Mouse (Mus musculus): ENCODE measurements around the gene H2-M5. TPM values are rescaled to one million over a fixed set of nuclear protein-coding genes. Genes with fewer than 3 reads are reported as not detected.
"Not testable (repeated sequence)": the region's sequence is repeated elsewhere in the genome, so short reads cannot be mapped to it uniquely, and the experiment has no call there.

The H2-M5 gene
- 0.08 and 0.09 TPM in 2 replicates for polyA plus RNA-seq (2014; fragmentation: Nextera tagmentation; extraction: Ambion mirVana)

- ATAC-seq (replicated peaks; ENCODE audit: low FRiP score) = no peak
- Histone ChIP-seq H3K27me3 (replicated peaks; ENCODE audit: control insufficient read depth, insufficient read depth, low read length) (peaks cover 27% of the 10 kb centered on the region), H3K27ac (ENCODE audit: low read depth, low read length) (no peak within 1 kb of the TSS), H3K36me3 (ENCODE audit: control insufficient read depth, insufficient read depth, low read length) (no peaks in the 10 kb centered on the region), H3K4me2 (0 out of 2 replicates have a peak within 1 kb of the TSS, but pooled peaks have one; percentile 12), H3K4me3 (ENCODE audit: low read depth, low read length) (no peak within 1 kb of the TSS), H3K9ac (ENCODE audit: low read depth, low read length) (no peak within 1 kb of the TSS), H3K9me3 (ENCODE audit: control insufficient read depth, low read length) (no peaks in the 10 kb centered on the region), H3K4me1 (replicated peaks; ENCODE audit: control insufficient read depth, insufficient read depth, low read length) (no peaks in the 10 kb centered on the region)
- DNase-seq (ENCODE audit: low spot score) = no peak
- WGBS = 30% methylated on average over 5 of the region's 5 CpGs
Measured at GRCm38 (mm10) chr17:36989437-36989836, at the start of gene H2-M5. Gene H2-M5 (minus strand): TSS chr17:36989537.

GRCm38 (mm10) chr17:37029162-37029561 is 39.8 kb upstream of the H2-M5 start:
- Histone ChIP-seq H3K27me3 (replicated peaks; ENCODE audit: control insufficient read depth, insufficient read depth, low read length) (no peaks in the 10 kb centered on the region), H3K4me3 (ENCODE audit: low read depth, low read length) (peak overlapping the region; percentile 51), H3K4me1 (replicated peaks; ENCODE audit: control insufficient read depth, insufficient read depth, low read length) (no peaks in the 10 kb centered on the region), H3K9ac (ENCODE audit: low read depth, low read length) (no peak overlapping the region), H3K36me3 (ENCODE audit: control insufficient read depth, insufficient read depth, low read length) (no peaks in the 10 kb centered on the region), H3K9me3 (ENCODE audit: control insufficient read depth, low read length) (no peaks in the 10 kb centered on the region), H3K4me2 (peak overlapping the region; percentile 56), H3K27ac (ENCODE audit: low read depth, low read length) (peak overlapping the region; percentile 64; the same call in 1 of the 2 replicates)
- 73% methylated on average over 8 of the region's 8 CpGs for WGBS
- DNase-seq (ENCODE audit: low spot score) (no peak), ATAC-seq (replicated peaks; ENCODE audit: low FRiP score) (no peak)

- Histone ChIP-seq H3K4me2 (peak overlapping the region; percentile 56), H3K36me3 (ENCODE audit: control insufficient read depth, insufficient read depth, low read length) (no peaks in the 10 kb centered on the region), H3K4me3 (ENCODE audit: low read depth, low read length) (peak overlapping the region; percentile 51), H3K9me3 (ENCODE audit: control insufficient read depth, low read length) (no peaks in the 10 kb centered on the region), H3K9ac (ENCODE audit: low read depth, low read length) (0 out of 2 replicates have a peak overlapping the region, but pooled peaks have one; percentile 4), H3K27me3 (replicated peaks; ENCODE audit: control insufficient read depth, insufficient read depth, low read length) (no peaks in the 10 kb centered on the region), H3K27ac (ENCODE audit: low read depth, low read length) (peak overlapping the region; percentile 64; the same call in 1 of the 2 replicates), H3K4me1 (replicated peaks; ENCODE audit: control insufficient read depth, insufficient read depth, low read length) (no peaks in the 10 kb centered on the region)
- ATAC-seq (replicated peaks; ENCODE audit: low FRiP score) = peak; percentile 95
- peak; percentile 87 for DNase-seq (ENCODE audit: low spot score)
- 1% methylated on average over 14 of the region's 14 CpGs for WGBS
Measured at GRCm38 (mm10) chr17:37028683-37029120, 39.4 kb upstream of the H2-M5 start.

- DNase-seq (ENCODE audit: low spot score) (no peak), ATAC-seq (replicated peaks; ENCODE audit: low FRiP score) (peak; percentile 12; the same call in 1 of the 2 replicates)
- H3K27me3 ChIP-seq (replicated peaks; ENCODE audit: control insufficient read depth, insufficient read depth, low read length) = no peaks in the 10 kb centered on the region
- H3K4me1 ChIP-seq (replicated peaks; ENCODE audit: control insufficient read depth, insufficient read depth, low read length) = no peaks in the 10 kb centered on the region
- 16% methylated on average over 10 of the region's 10 CpGs for WGBS
- H3K27ac ChIP-seq (ENCODE audit: low read depth, low read length) = peak overlapping the region; percentile 64; the same call in 1 of the 2 replicates
- H3K4me2 ChIP-seq = peak overlapping the region; percentile 56
- H3K9me3 ChIP-seq (ENCODE audit: control insufficient read depth, low read length) = no peaks in the 10 kb centered on the region
- H3K4me3 ChIP-seq (ENCODE audit: low read depth, low read length) = peak overlapping the region; percentile 51
- H3K9ac ChIP-seq (ENCODE audit: low read depth, low read length) = no peak overlapping the region
- no peaks in the 10 kb centered on the region for H3K36me3 ChIP-seq (ENCODE audit: control insufficient read depth, insufficient read depth, low read length)
Measured at GRCm38 (mm10) chr17:37028212-37028611, 38.9 kb upstream of the H2-M5 start.

- H3K4me3 ChIP-seq (ENCODE audit: low read depth, low read length) = no peak overlapping the region
- H3K9me3 ChIP-seq (ENCODE audit: control insufficient read depth, low read length) = no peaks in the 10 kb centered on the region
- 93% methylated on average over 4 of the region's 4 CpGs for WGBS
- DNase-seq (ENCODE audit: low spot score) = no peak
- no peak overlapping the region for H3K4me2 ChIP-seq
- no peak overlapping the region for H3K27ac ChIP-seq (ENCODE audit: low read depth, low read length)
- H3K9ac ChIP-seq (ENCODE audit: low read depth, low read length) = no peak overlapping the region
- no peak for ATAC-seq (replicated peaks; ENCODE audit: low FRiP score)
- no peaks in the 10 kb centered on the region for H3K4me1 ChIP-seq (replicated peaks; ENCODE audit: control insufficient read depth, insufficient read depth, low read length)
- H3K36me3 ChIP-seq (ENCODE audit: control insufficient read depth, insufficient read depth, low read length) = no peaks in the 10 kb centered on the region
- H3K27me3 ChIP-seq (replicated peaks; ENCODE audit: control insufficient read depth, insufficient read depth, low read length) = no peaks in the 10 kb centered on the region
Measured at GRCm38 (mm10) chr17:37027486-37027885, 38.1 kb upstream of the H2-M5 start.

GRCm38 (mm10) chr17:37026425-37026824 is 37.1 kb upstream of the H2-M5 start:
- Histone ChIP-seq H3K4me2 (no peak overlapping the region), H3K9me3 (ENCODE audit: control insufficient read depth, low read length) (no peaks in the 10 kb centered on the region), H3K9ac (ENCODE audit: low read depth, low read length) (no peak overlapping the region), H3K27me3 (replicated peaks; ENCODE audit: control insufficient read depth, insufficient read depth, low read length) (no peaks in the 10 kb centered on the region), H3K4me3 (ENCODE audit: low read depth, low read length) (no peak overlapping the region), H3K36me3 (ENCODE audit: control insufficient read depth, insufficient read depth, low read length) (no peaks in the 10 kb centered on the region), H3K27ac (ENCODE audit: low read depth, low read length) (no peak overlapping the region), H3K4me1 (replicated peaks; ENCODE audit: control insufficient read depth, insufficient read depth, low read length) (no peaks in the 10 kb centered on the region)
- 95% methylated on average over 2 of the region's 2 CpGs for WGBS
- no peak for ATAC-seq (replicated peaks; ENCODE audit: low FRiP score)
- no peak for DNase-seq (ENCODE audit: low spot score)

GRCm38 (mm10) chr17:37022628-37023576 is 33.6 kb upstream of the H2-M5 start, which contains the start of gene Mog:
Gene Mog (minus strand): TSS chr17:37023398.
- no peaks in the 10 kb centered on the region for H3K36me3 ChIP-seq (ENCODE audit: control insufficient read depth, insufficient read depth, low read length)

GRCm38 (mm10) chr17:37019242-37019641 is 29.9 kb upstream of the H2-M5 start:
- not testable (repeated sequence) for H3K9ac ChIP-seq (ENCODE audit: low read depth, low read length); H3K4me2 ChIP-seq; ATAC-seq (replicated peaks; ENCODE audit: low FRiP score); H3K9me3 ChIP-seq (ENCODE audit: control insufficient read depth, low read length); DNase-seq (ENCODE audit: low spot score); H3K4me1 ChIP-seq (replicated peaks; ENCODE audit: control insufficient read depth, insufficient read depth, low read length); H3K36me3 ChIP-seq (ENCODE audit: control insufficient read depth, insufficient read depth, low read length); H3K4me3 ChIP-seq (ENCODE audit: low read depth, low read length); H3K27me3 ChIP-seq (replicated peaks; ENCODE audit: control insufficient read depth, insufficient read depth, low read length); H3K27ac ChIP-seq (ENCODE audit: low read depth, low read length)
- 92% methylated on average over 5 of the region's 5 CpGs for WGBS

More at GRCm38 (mm10) chr17:37022628-37023576, 33.6 kb upstream of the H2-M5 start, which contains the start of gene Mog:
- WGBS = 73% methylated on average over 9 of the region's 9 CpGs
- Histone ChIP-seq H3K4me3 (ENCODE audit: low read depth, low read length) (no peak within 1 kb of the TSS), H3K4me2 (no peak within 1 kb of the TSS), H3K9ac (ENCODE audit: low read depth, low read length) (no peak within 1 kb of the TSS), H3K4me1 (replicated peaks; ENCODE audit: control insufficient read depth, insufficient read depth, low read length) (no peaks in the 10 kb centered on the region), H3K9me3 (ENCODE audit: control insufficient read depth, low read length) (no peaks in the 10 kb centered on the region), H3K27me3 (replicated peaks; ENCODE audit: control insufficient read depth, insufficient read depth, low read length) (no peaks in the 10 kb centered on the region), H3K27ac (ENCODE audit: low read depth, low read length) (no peak within 1 kb of the TSS)
- DNase-seq (ENCODE audit: low spot score) = no peak
- no peak for ATAC-seq (replicated peaks; ENCODE audit: low FRiP score)

Data from liver, embryonic 11.5 days (tissue).